Comparison of ENCODE assay signal across 12 mouse cellular contexts in genomic region chr3:36004028-36004895, GRCm38 (mm10). TPM values are rescaled to one million over a fixed set of nuclear protein-coding genes. Genes with fewer than 3 reads are reported as not detected.
DNase-seq lines count a peak whose midpoint lies in the region; ATAC-seq lines count a peak whose summit lies in the region.
"Had no signal": no experiment of that assay in that cellular context is flagged by ENCODE, and none has a peak within 500 bp of the region (broad histone marks: within the 10 kb centered on the region; RNA-seq: fewer than 3 reads in every experiment).

No protein-coding gene starts in this region.

- no peaks in the 10 kb centered on the region for H3K27me3 ChIP-seq in kidney, embryonic 16.5 days (ENCODE audit: insufficient read depth, low read length)
- H3K27me3 ChIP-seq: limb, embryonic 15.5 days had no signal

- H3K9me3 ChIP-seq in kidney, embryonic 16.5 days (ENCODE audit: low read length): no peaks in the 10 kb centered on the region
- H3K9me3 ChIP-seq: limb, embryonic 15.5 days had no signal

- no peak overlapping the region for H3K4me3 ChIP-seq in kidney, embryonic 16.5 days (ENCODE audit: low read length)
- H3K4me3 ChIP-seq: limb, embryonic 15.5 days had no signal

- H3K9ac ChIP-seq in kidney, embryonic 16.5 days (replicated peaks; ENCODE audit: low read length): no peak overlapping the region
- H3K9ac ChIP-seq: limb, embryonic 15.5 days had no signal

- DNase-seq in kidney, postnatal 10 days: peak; percentile 42
- peak; percentile 26 for DNase-seq in 416B (ENCODE audit: low read depth)
- peak; percentile 70 for DNase-seq in MN1 (ENCODE audit: low spot score)
- peak; percentile 82 to 83 for DNase-seq in cerebellum, postnatal 10 days
- DNase-seq in layer of hippocampus, adult 9-11 months: no peak
- DNase-seq in urinary bladder, postnatal 10 days (ENCODE audit: low spot score): no peak

- ATAC-seq in kidney, embryonic 16.5 days (ENCODE audit: low FRiP score, low TSS enrichment): no peak
- no peak for ATAC-seq in megakaryocyte progenitor cell, adult 5-6 weeks (replicated peaks; ENCODE audit: poor library complexity)
- ATAC-seq: inflammation-experienced regulatory T-cells, adult 6 months had no signal

- H3K4me1 ChIP-seq in kidney, embryonic 16.5 days (ENCODE audit: insufficient read depth, low read length): no peaks in the 10 kb centered on the region

- H3K27ac ChIP-seq in kidney, embryonic 16.5 days (ENCODE audit: low read length): no peak overlapping the region
- H3K27ac ChIP-seq: limb, embryonic 15.5 days had no signal

- WGBS in kidney, embryonic 16.5 days: 64% methylated on average over 4 of the region's 4 CpGs

- H3K4me2 ChIP-seq in kidney, embryonic 16.5 days (replicated peaks; ENCODE audit: low read depth, low read length): no peak overlapping the region
- H3K4me2 ChIP-seq: limb, embryonic 15.5 days had no signal

- H3K36me3 ChIP-seq in kidney, embryonic 16.5 days (ENCODE audit: insufficient read depth, low read length): no peaks in the 10 kb centered on the region
- H3K36me3 ChIP-seq: limb, embryonic 15.5 days had no signal

RNA-seq across cellular contexts. Expression of gene Mccc1, which starts 3.8 kb away (rescaled TPM):
- polyA plus RNA-seq in kidney, embryonic 16.5 days (2015; fragmentation: Nextera tagmentation; extraction: Ambion mirVana): 73.7 and 74.8 TPM in 2 replicates
- total RNA-seq in megakaryocyte progenitor cell, adult 5-6 weeks (2015): 23.9 and 30.8 TPM in 2 replicates
- total RNA-seq in megakaryocyte progenitor cell, adult 5-6 weeks (2017): 12.8 and 17.8 TPM in 2 replicates

RNA-seq across cellular contexts. Expression of gene Ccdc144b, which starts 49.1 kb away (rescaled TPM):
- not detected in 2 replicates for polyA plus RNA-seq in kidney, embryonic 16.5 days (2015; fragmentation: Nextera tagmentation; extraction: Ambion mirVana)
- not detected in 2 replicates for total RNA-seq in megakaryocyte progenitor cell, adult 5-6 weeks (2015)
- not detected in 2 replicates for total RNA-seq in megakaryocyte progenitor cell, adult 5-6 weeks (2017)
- total RNA-seq: gastrocnemius, adult 18-20 months had no signal
- polyA plus RNA-seq: cortical plate, adult 2 months; inflammation-experienced regulatory T-cells, adult 6 months; limb, embryonic 15.5 days had no signal

Comparison
In these comparisons a context has a peak if more than half of its experiments do, and no peak if none do; other contexts are left out.
1. DNase-seq: peak in kidney, postnatal 10 days (single experiment), 416B (single experiment), MN1 (single experiment) and cerebellum, postnatal 10 days (2 of 2); none in layer of hippocampus, adult 9-11 months (single experiment) and urinary bladder, postnatal 10 days (single experiment).